Mouse (Mus musculus): ENCODE data around the gene Slc2a3. TPM values are rescaled to one million over a fixed set of nuclear protein-coding genes. Genes with fewer than 3 reads are reported as not detected.
A peak's percentile ranks its signal among the peaks of the same experiment; 100 is the strongest.

Gene Slc2a3
- polyA plus RNA-seq, 1 experiment from 2014 or later, result 12.8 TPM

DNA sequence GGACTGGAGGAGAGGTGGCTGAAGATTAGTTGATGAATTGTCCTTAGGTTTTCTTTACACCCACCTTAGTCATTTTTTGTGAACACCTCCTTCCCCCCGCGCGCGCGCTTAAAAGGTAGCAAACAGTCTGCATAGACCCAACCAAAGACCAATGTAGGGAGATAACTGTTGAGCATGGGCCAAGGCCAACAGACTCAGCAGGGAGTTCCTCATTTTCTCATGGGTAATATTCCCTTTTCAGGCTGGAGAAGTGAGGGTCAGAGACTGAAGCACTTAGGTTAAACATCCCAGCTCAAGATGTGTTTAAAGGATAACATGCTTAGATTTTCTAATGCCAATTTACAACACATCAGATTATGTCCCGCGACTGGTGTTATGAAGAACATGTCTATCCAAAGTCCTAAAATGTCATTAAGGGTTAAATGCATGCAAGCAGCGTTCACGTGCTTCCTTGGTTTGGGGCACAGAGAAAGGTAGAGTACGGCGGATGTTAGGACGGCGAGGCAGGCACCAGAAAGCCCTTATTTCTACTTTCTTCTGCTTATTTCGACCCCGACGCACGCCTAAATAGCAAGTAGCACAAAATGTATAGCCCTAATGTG lies 37.5 kb downstream of the Slc2a3 start:
- H3K27ac ChIP-seq (ENCODE audit: low read length), result no peak overlapping the region
- H3K4me3 ChIP-seq (ENCODE audit: low read depth, low read length), result peak overlapping the region; percentile 38
- WGBS, result 32% methylated on average over 17 of the region's 17 CpGs
- H3K27me3 ChIP-seq (ENCODE audit: control insufficient read depth, insufficient read depth, low read length), result no peaks in the 10 kb centered on the region
- peaks cover 11% of the 10 kb centered on the region; the same call in 1 of the 2 replicates for H3K4me1 ChIP-seq (ENCODE audit: control insufficient read depth, insufficient read depth, low read length)
- H3K9ac ChIP-seq (replicated peaks; ENCODE audit: low read depth, low read length), result 0 out of 2 replicates have a peak overlapping the region, but pooled peaks have one; percentile 21
- no peaks in the 10 kb centered on the region for H3K36me3 ChIP-seq (ENCODE audit: control insufficient read depth, insufficient read depth, low read length)
- ATAC-seq (ENCODE audit: insufficient number of reproducible peaks, insufficient read depth, low FRiP score, low read depth), result no peak
- peak overlapping the region; percentile 98 for H3K4me2 ChIP-seq (replicated peaks; ENCODE audit: low read depth, low read length)
- H3K9me3 ChIP-seq (ENCODE audit: control insufficient read depth, low read depth, low read length), result no peaks in the 10 kb centered on the region

DNA sequence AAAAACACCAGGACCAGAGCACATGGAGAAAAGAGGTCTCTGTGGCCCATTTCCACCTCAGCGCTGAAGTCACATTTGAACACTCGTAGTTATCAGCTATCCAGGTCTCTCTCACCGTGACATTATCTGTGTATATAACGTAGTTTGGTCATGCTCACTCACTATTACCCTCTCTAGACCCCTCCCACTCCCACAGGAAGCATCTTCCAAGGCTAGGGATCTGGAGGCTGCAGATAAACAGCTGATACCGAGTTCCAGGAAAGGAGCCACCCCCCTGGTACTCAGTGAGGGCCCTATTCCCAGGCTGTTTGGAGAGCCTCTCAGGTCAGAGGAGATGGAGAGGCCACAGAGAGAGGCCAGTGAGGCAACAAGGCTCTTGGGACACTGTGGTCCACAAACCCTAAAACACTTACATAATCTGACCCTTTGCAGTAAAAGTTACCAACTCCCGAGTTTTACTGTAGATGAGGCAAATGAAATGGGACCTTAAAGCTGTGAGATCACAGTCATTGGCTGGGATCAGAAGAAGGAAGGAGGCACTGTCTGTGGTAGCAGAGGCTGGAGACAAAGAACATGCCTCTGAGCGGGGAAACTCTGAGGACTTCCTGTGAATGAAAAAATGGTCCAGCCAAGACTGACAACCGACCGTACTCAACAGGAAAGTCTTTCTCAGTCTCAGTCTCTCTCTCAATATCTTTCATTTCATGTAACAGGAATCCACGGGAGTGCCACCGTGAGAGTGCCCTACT lies 38.3 kb downstream of the Slc2a3 start:
- Histone ChIP-seq H3K4me3 (ENCODE audit: low read depth, low read length) (no peak overlapping the region), H3K36me3 (ENCODE audit: control insufficient read depth, insufficient read depth, low read length) (no peaks in the 10 kb centered on the region), H3K27me3 (ENCODE audit: control insufficient read depth, insufficient read depth, low read length) (no peaks in the 10 kb centered on the region), H3K4me2 (replicated peaks; ENCODE audit: low read depth, low read length) (no peak overlapping the region), H3K4me1 (ENCODE audit: control insufficient read depth, insufficient read depth, low read length) (peaks cover 11% of the 10 kb centered on the region; the same call in 1 of the 2 replicates), H3K9me3 (ENCODE audit: control insufficient read depth, low read depth, low read length) (no peaks in the 10 kb centered on the region), H3K9ac (replicated peaks; ENCODE audit: low read depth, low read length) (no peak overlapping the region), H3K27ac (ENCODE audit: low read length) (no peak overlapping the region)
- peak; percentile 37; the same call in 1 of the 2 replicates for ATAC-seq (ENCODE audit: insufficient number of reproducible peaks, insufficient read depth, low FRiP score, low read depth)
- WGBS, result 69% methylated on average over 11 of the region's 11 CpGs

DNA sequence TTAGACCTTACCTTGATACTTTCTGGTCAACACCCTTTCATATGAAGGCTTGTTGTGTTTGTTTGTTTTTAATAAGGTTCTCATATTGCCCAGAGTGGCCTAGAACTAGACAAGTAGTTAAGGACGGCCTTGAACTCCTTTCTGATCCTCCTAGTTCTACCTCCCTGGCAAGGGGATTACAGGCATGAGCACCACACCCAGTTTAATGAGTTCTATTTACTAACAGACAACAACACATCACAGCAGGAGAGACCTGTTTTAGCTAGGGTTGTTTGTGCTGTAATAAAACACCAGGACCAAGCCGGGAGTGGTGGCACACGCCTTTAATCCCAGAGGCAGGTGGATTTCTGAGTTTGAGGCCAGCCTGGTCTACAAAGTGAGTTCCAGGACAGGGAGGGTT lies 39.0 kb downstream of the Slc2a3 start:
- WGBS, result 82% methylated on average over 3 of the region's 3 CpGs
- Histone ChIP-seq H3K4me2 (replicated peaks; ENCODE audit: low read depth, low read length) (no peak overlapping the region), H3K36me3 (ENCODE audit: control insufficient read depth, insufficient read depth, low read length) (no peaks in the 10 kb centered on the region), H3K9ac (replicated peaks; ENCODE audit: low read depth, low read length) (no peak overlapping the region), H3K27ac (ENCODE audit: low read length) (no peak overlapping the region), H3K9me3 (ENCODE audit: control insufficient read depth, low read depth, low read length) (no peaks in the 10 kb centered on the region), H3K27me3 (ENCODE audit: control insufficient read depth, insufficient read depth, low read length) (no peaks in the 10 kb centered on the region), H3K4me1 (ENCODE audit: control insufficient read depth, insufficient read depth, low read length) (peaks cover 11% of the 10 kb centered on the region; the same call in 1 of the 2 replicates), H3K4me3 (ENCODE audit: low read depth, low read length) (no peak overlapping the region)
- ATAC-seq (ENCODE audit: insufficient number of reproducible peaks, insufficient read depth, low FRiP score, low read depth), result no peak

DNA sequence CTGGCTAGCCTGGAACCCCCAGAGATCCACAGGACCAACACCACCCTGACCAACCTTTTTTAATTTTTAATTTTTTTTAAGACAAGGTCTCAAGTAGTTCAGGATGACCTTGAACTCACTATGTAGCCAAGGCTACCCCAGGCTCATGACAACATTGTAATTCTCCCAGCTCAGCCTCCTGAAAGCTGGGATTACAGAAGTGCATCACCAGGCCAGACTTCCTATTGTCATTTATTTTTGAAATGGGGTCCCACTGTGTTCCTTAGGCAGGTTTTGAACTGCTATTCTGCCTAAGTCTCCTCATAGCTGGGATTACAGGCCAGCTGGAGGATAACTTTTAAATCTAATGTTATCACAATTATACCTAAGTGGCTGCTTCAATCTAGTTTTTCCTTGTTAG lies 39.5 kb downstream of the Slc2a3 start:
- no peak for ATAC-seq (ENCODE audit: insufficient number of reproducible peaks, insufficient read depth, low FRiP score, low read depth)
- peaks cover 11% of the 10 kb centered on the region; the same call in 1 of the 2 replicates for H3K4me1 ChIP-seq (ENCODE audit: control insufficient read depth, insufficient read depth, low read length)
- H3K4me2 ChIP-seq (replicated peaks; ENCODE audit: low read depth, low read length), result no peak overlapping the region
- H3K27me3 ChIP-seq (ENCODE audit: control insufficient read depth, insufficient read depth, low read length), result no peaks in the 10 kb centered on the region
- no peak overlapping the region for H3K9ac ChIP-seq (replicated peaks; ENCODE audit: low read depth, low read length)
- H3K36me3 ChIP-seq (ENCODE audit: control insufficient read depth, insufficient read depth, low read length), result no peaks in the 10 kb centered on the region
- H3K9me3 ChIP-seq (ENCODE audit: control insufficient read depth, low read depth, low read length), result no peaks in the 10 kb centered on the region
- H3K27ac ChIP-seq (ENCODE audit: low read length), result no peak overlapping the region
- no peak overlapping the region for H3K4me3 ChIP-seq (ENCODE audit: low read depth, low read length)

DNA sequence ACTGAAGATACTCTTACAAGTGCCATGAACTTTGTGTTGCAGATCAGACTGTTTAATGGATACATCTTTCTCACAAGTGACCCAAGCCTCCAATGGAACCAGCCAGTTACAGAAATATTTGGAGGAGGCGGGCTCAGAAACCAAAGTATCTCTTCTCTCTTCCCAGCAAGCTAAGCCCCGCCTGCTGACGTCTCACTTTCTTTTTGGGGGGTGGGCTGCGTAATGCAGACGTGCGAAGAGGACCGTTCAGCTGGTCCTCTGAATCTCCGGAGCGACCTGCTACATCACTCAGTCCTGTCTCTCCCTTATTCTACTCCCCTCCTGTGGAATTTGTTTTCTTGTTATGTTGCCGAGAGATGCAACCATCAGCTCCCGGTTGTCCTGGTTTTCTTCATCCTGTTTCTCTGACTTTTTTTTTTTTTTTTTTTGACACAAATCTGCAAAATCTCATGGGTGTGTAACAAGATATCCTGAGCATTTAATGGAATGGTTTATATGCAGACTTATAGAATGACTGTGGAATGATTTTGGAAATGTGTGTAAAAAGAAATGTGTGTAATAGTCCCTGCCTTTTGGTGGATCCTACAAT lies 40.3 kb downstream of the Slc2a3 start:
- peak overlapping the region; percentile 27 for H3K4me3 ChIP-seq (ENCODE audit: low read depth, low read length)
- no peaks in the 10 kb centered on the region for H3K27me3 ChIP-seq (ENCODE audit: control insufficient read depth, insufficient read depth, low read length)
- peak overlapping the region; percentile 39 for H3K4me2 ChIP-seq (replicated peaks; ENCODE audit: low read depth, low read length)
- H3K27ac ChIP-seq (ENCODE audit: low read length), result no peak overlapping the region
- H3K9ac ChIP-seq (replicated peaks; ENCODE audit: low read depth, low read length), result no peak overlapping the region
- no peaks in the 10 kb centered on the region for H3K36me3 ChIP-seq (ENCODE audit: control insufficient read depth, insufficient read depth, low read length)
- WGBS, result 1% methylated on average over 11 of the region's 11 CpGs
- H3K9me3 ChIP-seq (ENCODE audit: control insufficient read depth, low read depth, low read length), result no peaks in the 10 kb centered on the region
- 0 out of 2 replicates have a peak, but pooled peaks have one; percentile 29 for ATAC-seq (ENCODE audit: insufficient number of reproducible peaks, insufficient read depth, low FRiP score, low read depth)
- H3K4me1 ChIP-seq (ENCODE audit: control insufficient read depth, insufficient read depth, low read length), result peaks cover 11% of the 10 kb centered on the region; the same call in 1 of the 2 replicates

DNA sequence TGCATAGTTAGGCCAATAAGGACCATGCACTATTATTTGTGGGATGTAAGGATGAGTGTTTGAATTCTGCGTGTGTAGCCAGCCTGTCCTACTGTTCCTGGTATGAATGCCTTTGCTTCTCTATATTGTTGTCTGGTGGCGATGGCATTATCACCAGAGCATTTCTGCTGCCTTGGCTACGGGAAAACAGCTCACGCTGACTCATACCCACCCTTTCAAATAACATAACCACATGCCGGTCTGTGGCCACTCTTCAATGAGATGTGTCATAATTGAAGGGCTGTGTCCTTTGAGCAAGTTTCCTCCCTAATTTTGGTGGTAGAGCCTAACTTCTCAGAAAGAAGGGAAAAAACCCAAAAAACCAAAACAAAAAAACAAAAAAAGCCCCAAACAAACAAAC lies 42.7 kb downstream of the Slc2a3 start:
- Histone ChIP-seq H3K27ac (ENCODE audit: low read length) (no peak overlapping the region), H3K9me3 (ENCODE audit: control insufficient read depth, low read depth, low read length) (no peaks in the 10 kb centered on the region), H3K36me3 (ENCODE audit: control insufficient read depth, insufficient read depth, low read length) (no peaks in the 10 kb centered on the region), H3K4me2 (replicated peaks; ENCODE audit: low read depth, low read length) (no peak overlapping the region), H3K4me1 (ENCODE audit: control insufficient read depth, insufficient read depth, low read length) (no peaks in the 10 kb centered on the region), H3K27me3 (ENCODE audit: control insufficient read depth, insufficient read depth, low read length) (no peaks in the 10 kb centered on the region), H3K4me3 (ENCODE audit: low read depth, low read length) (no peak overlapping the region), H3K9ac (replicated peaks; ENCODE audit: low read depth, low read length) (no peak overlapping the region)
- ATAC-seq (ENCODE audit: insufficient number of reproducible peaks, insufficient read depth, low FRiP score, low read depth), result no peak
- 75% methylated on average over 5 of the region's 5 CpGs for WGBS

DNA sequence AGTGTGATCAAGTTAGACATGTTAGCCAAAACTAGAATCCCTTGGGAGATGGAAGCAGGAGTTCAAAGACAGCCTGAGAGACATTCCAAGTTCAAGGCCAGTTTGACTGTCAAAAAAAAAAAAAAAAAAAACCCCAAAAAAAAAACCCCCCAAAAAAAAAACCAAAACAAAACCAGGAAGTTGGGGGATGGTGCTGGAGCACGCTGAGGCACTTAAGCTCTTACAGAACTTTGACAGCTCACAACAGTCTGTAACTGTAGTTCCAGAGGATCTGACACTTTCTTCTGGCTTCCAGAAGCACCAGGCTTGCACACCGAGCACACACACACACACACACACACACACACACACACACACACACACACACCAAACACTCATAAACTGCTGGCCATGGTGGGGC lies 45.5 kb downstream of the Slc2a3 start:
- ATAC-seq (ENCODE audit: insufficient number of reproducible peaks, insufficient read depth, low FRiP score, low read depth), result no peak
- Histone ChIP-seq H3K4me3 (ENCODE audit: low read depth, low read length) (no peak overlapping the region), H3K9me3 (ENCODE audit: control insufficient read depth, low read depth, low read length) (no peaks in the 10 kb centered on the region), H3K27me3 (ENCODE audit: control insufficient read depth, insufficient read depth, low read length) (no peaks in the 10 kb centered on the region), H3K9ac (replicated peaks; ENCODE audit: low read depth, low read length) (no peak overlapping the region), H3K4me2 (replicated peaks; ENCODE audit: low read depth, low read length) (no peak overlapping the region), H3K4me1 (ENCODE audit: control insufficient read depth, insufficient read depth, low read length) (no peaks in the 10 kb centered on the region), H3K36me3 (ENCODE audit: control insufficient read depth, insufficient read depth, low read length) (no peaks in the 10 kb centered on the region), H3K27ac (ENCODE audit: low read length) (no peak overlapping the region)
- WGBS, result 59% methylated on average over 2 of the region's 2 CpGs

DNA sequence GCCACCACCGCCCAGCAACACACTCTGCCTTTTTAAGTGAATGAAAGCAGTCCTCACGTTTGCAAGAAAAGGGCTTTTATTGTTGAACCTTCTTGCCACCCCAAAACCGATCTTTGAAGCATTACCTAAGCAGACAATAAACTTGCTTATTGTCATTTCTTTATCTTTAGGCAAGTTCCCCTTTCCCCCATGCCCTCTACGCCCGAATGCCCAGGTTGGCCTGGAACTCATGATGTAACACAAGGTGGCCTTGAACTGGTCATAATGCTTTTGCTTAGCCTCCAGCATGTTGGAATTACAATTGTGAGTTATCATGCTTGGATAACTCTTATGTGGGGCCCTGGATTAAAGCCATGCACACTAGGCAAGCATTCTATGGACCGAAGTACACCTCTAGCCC lies 50.9 kb downstream of the Slc2a3 start:
- H3K4me3 ChIP-seq (ENCODE audit: low read depth, low read length), result no peak overlapping the region
- no peaks in the 10 kb centered on the region for H3K4me1 ChIP-seq (ENCODE audit: control insufficient read depth, insufficient read depth, low read length)
- ATAC-seq (ENCODE audit: insufficient number of reproducible peaks, insufficient read depth, low FRiP score, low read depth), result no peak
- H3K27ac ChIP-seq (ENCODE audit: low read length), result no peak overlapping the region
- no peak overlapping the region for H3K4me2 ChIP-seq (replicated peaks; ENCODE audit: low read depth, low read length)
- 84% methylated on average over 6 of the region's 6 CpGs for WGBS
- H3K9me3 ChIP-seq (ENCODE audit: control insufficient read depth, low read depth, low read length), result no peaks in the 10 kb centered on the region
- H3K27me3 ChIP-seq (ENCODE audit: control insufficient read depth, insufficient read depth, low read length), result no peaks in the 10 kb centered on the region
- no peaks in the 10 kb centered on the region for H3K36me3 ChIP-seq (ENCODE audit: control insufficient read depth, insufficient read depth, low read length)
- no peak overlapping the region for H3K9ac ChIP-seq (replicated peaks; ENCODE audit: low read depth, low read length)

Data from stomach, embryonic 14.5 days (tissue).